In the genomic region with DNA sequence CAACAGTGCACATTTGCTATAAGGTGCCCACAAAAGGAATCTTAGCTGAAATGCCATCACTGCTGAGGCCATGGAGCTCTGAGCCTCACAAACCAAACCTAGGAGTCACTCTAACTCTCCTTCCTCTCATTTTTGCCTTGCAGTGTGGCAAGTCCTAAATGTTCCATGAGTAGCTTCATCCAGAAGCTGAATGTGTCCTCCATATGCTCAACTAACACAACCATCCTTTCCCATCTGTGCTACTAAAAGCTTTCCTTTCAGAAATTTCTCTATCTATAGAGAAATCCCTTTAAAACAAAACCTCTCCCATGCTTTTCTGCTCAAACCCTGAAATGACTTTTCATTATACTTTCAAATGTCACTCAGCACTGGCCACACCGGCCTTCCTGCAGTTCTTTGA, we compare ENCODE assay signal across 16 mouse cellular contexts. TPM values are rescaled to one million over a fixed set of nuclear protein-coding genes. Genes with fewer than 3 reads are reported as not detected.
DNase-seq lines count a peak whose midpoint lies in the region.
"Had no signal": no experiment of that assay in that cellular context is flagged by ENCODE, and none has a peak within 500 bp of the region (broad histone marks: within the 10 kb centered on the region; RNA-seq: fewer than 3 reads in every experiment).

No protein-coding gene starts in this region.

- peak; percentile 9 to 64 for DNase-seq in layer of hippocampus, adult 18-20 months (ENCODE audit: low spot score in 2 of 2)
- DNase-seq in layer of hippocampus, adult 8-10 months (ENCODE audit: low spot score in 2 of 2), result no peak
- DNase-seq in layer of hippocampus, adult 9-11 months, result peak; percentile 37
- no peak for DNase-seq in layer of hippocampus, postnatal 10 days (ENCODE audit: low spot score in 2 of 2)
- DNase-seq in brain, adult 2 months (ENCODE audit: low read depth, low spot score), result peak; percentile 71
- peak; percentile 60 for DNase-seq in telencephalon, adult 2 months (ENCODE audit: low read depth, low spot score)
- DNase-seq: adrenal gland, adult 2 months; adrenal gland, postnatal 14 days; cerebellum, adult 11-12 months; cerebellum, adult 8-10 months; cerebellum, postnatal 10 days; cerebellum, postnatal 36 days; embryo, embryonic 11 days; gastrocnemius, adult 2 months; gastrocnemius, postnatal 14 days; heart, adult 11 months had no signal

RNA-seq across cellular contexts. Expression of gene Rpl35, which starts 26.2 kb away (rescaled TPM):
- total RNA-seq in layer of hippocampus, adult 18-20 months (2021), result 100 to 1,000 TPM; 283 to 295 TPM
- total RNA-seq in layer of hippocampus, adult 8-10 months (2022), result 100 to 1,000 TPM; 217 to 315 (median 252) TPM
- 100 to 1,000 TPM; 308 to 382 TPM for total RNA-seq in layer of hippocampus, postnatal 10 days (2021)

RNA-seq across cellular contexts. Expression of gene Arpc5l, which starts 26.5 kb away (rescaled TPM):
- 10 to 100 TPM; 91.3 to 96.4 TPM for total RNA-seq in layer of hippocampus, adult 18-20 months (2021)
- total RNA-seq in layer of hippocampus, adult 8-10 months (2022), result 10 to 100 TPM; 83.2 to 99.9 (median 93.0) TPM
- total RNA-seq in layer of hippocampus, postnatal 10 days (2021), result 100 to 1,000 TPM in 1 of 2 experiments, 10 to 100 TPM in 1; 87.7 to 102 TPM

RNA-seq across cellular contexts. Expression of gene Golga1, which starts 33.7 kb away (rescaled TPM):
- total RNA-seq in layer of hippocampus, adult 18-20 months (2021), result 10 to 100 TPM; 31.4 to 34.5 TPM
- total RNA-seq in layer of hippocampus, adult 8-10 months (2022), result 10 to 100 TPM; 27.3 to 44.0 (median 35.9) TPM
- total RNA-seq in layer of hippocampus, postnatal 10 days (2021), result 10 to 100 TPM; 31.1 to 32.0 TPM

RNA-seq across cellular contexts. Expression of gene Wdr38, which starts 34.3 kb away (rescaled TPM):
- under 1 TPM; 0.71 to 0.79 TPM for total RNA-seq in layer of hippocampus, adult 18-20 months (2021)
- total RNA-seq in layer of hippocampus, adult 8-10 months (2022), result under 1 TPM; 0.45 to 0.83 (median 0.71) TPM
- under 1 TPM; 0.73 to 0.80 TPM for total RNA-seq in layer of hippocampus, postnatal 10 days (2021)

Comparison
In these comparisons a context has a peak if more than half of its experiments do, and no peak if none do; other contexts are left out.
1. DNase-seq: peak in layer of hippocampus, adult 18-20 months (2 of 2), layer of hippocampus, adult 9-11 months (single experiment), brain, adult 2 months (single experiment) and telencephalon, adult 2 months (single experiment); none in layer of hippocampus, adult 8-10 months (0 of 2) and layer of hippocampus, postnatal 10 days (0 of 2).